Mouse (Mus musculus): ENCODE results near the gene Fam168b. TPM values are rescaled to one million over a fixed set of nuclear protein-coding genes. Genes with fewer than 3 reads are reported as not detected.

The Fam168b gene
- polyA plus RNA-seq, 1 experiment from 2014 or later = 55.2 TPM

Other genes with a start within 250 kb of the Fam168b start
- 40.8 and 41.6 TPM in 2 replicates for gene Plekhb2, start 6.9 kb upstream of the Fam168b start, polyA plus RNA-seq (2015; fragmentation: Nextera tagmentation; extraction: Ambion mirVana)

Data from thymus, postnatal 0 days (tissue).